Mouse (Mus musculus): ENCODE data around the gene Ankrd24.

- TF ChIP-seq CTCF (IDR thresholded peaks at IDR 0.05; ENCODE audit: low read depth, low read length), result no peak
- TF ChIP-seq POLR2A (IDR thresholded peaks at IDR 0.05; ENCODE audit: borderline replicate concordance, low read depth, low read length), result no peak
Measured at GRCm38 (mm10) chr10:81644716-81645115, 16.4 kb downstream of the Ankrd24 start.

Measured in bone marrow macrophage, adult 2 months (primary cell).